Mouse (Mus musculus): Measurements from ENCODE around the gene Cdk2ap2. TPM values are rescaled to one million over a fixed set of nuclear protein-coding genes. Genes with fewer than 3 reads are reported as not detected.
"Not testable (repeated sequence)": the region's sequence is repeated elsewhere in the genome, so short reads cannot be mapped to it uniquely, and the experiment has no call there.

The Cdk2ap2 gene
- polyA plus RNA-seq, 1 experiment, result 47.3 TPM

- H3K4me3 ChIP-seq (ENCODE audit: insufficient read depth, low read length), result no peak overlapping the region
- H3K4me1 ChIP-seq (ENCODE audit: control insufficient read depth, insufficient read depth, low read length), result no peaks in the 10 kb centered on the region
- no peak overlapping the region for H3K27ac ChIP-seq (ENCODE audit: insufficient read depth, low read length)
- no peak for TF ChIP-seq POLR2A (IDR thresholded peaks at IDR 0.05; ENCODE audit: extremely low read depth, insufficient read depth, low read length)
Observed at GRCm38 (mm10) chr19:4056727-4057126, 40.3 kb upstream of the Cdk2ap2 start.

DNA sequence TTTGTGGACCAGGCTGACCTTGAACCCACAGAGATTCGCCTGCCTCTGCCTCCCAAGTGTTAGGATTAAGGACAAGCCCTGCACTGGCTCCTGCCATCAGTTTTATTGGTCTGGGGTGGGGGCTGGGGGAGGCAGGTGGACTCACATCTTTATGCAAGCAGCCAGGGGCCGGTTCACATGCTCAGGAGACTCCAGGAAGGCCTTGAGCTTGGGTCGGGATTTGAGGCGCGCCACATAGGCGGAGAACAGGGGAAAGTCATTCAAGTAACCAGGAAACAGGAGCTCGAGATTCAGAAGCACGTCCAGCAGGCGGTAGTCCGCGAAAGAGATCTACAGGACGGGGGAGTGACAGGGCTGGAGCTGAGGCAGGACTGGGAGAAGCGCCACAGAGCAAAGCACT, 39.6 kb upstream of the Cdk2ap2 start:
- no peak overlapping the region for H3K4me3 ChIP-seq (ENCODE audit: insufficient read depth, low read length)
- no peaks in the 10 kb centered on the region for H3K4me1 ChIP-seq (ENCODE audit: control insufficient read depth, insufficient read depth, low read length)
- H3K27ac ChIP-seq (ENCODE audit: insufficient read depth, low read length), result no peak overlapping the region

DNA sequence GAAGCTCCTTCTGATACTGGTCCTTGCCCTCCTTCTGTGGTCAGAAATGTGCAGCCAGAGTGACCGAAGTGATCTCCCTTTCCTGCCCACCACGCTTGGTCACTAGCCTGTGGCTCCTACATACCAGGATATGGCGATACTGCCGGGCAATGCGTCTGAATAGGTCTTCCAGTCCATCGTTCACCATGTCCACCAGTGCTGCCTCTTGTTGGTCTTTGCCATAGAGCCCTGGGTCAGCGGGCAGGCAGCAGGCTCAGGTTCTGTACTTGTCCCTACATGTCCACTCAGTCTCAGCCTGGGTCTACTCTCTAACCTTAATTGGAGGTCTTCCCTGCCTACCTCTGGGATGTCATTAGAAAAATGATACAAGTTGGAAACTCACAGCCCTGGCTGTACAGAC, 39.0 kb upstream of the Cdk2ap2 start:
- Histone ChIP-seq H3K27ac (ENCODE audit: insufficient read depth, low read length) (no peak overlapping the region), H3K4me3 (ENCODE audit: insufficient read depth, low read length) (no peak overlapping the region), H3K4me1 (ENCODE audit: control insufficient read depth, insufficient read depth, low read length) (no peaks in the 10 kb centered on the region)
- no peak for TF ChIP-seq POLR2A (IDR thresholded peaks at IDR 0.05; ENCODE audit: extremely low read depth, insufficient read depth, low read length)
- TF ChIP-seq CTCF (IDR thresholded peaks at IDR 0.05; ENCODE audit: extremely low read depth, insufficient read depth, low read length), result no peak

More for the DNA sequence above, 39.6 kb upstream of the Cdk2ap2 start:
- no peak for TF ChIP-seq CTCF (IDR thresholded peaks at IDR 0.05; ENCODE audit: extremely low read depth, insufficient read depth, low read length)
- no peak for TF ChIP-seq POLR2A (IDR thresholded peaks at IDR 0.05; ENCODE audit: extremely low read depth, insufficient read depth, low read length)

- no peaks in the 10 kb centered on the region for H3K4me1 ChIP-seq (ENCODE audit: control insufficient read depth, insufficient read depth, low read length)
- no peak overlapping the region for H3K27ac ChIP-seq (ENCODE audit: insufficient read depth, low read length)
- no peak overlapping the region for H3K4me3 ChIP-seq (ENCODE audit: insufficient read depth, low read length)
- TF ChIP-seq CTCF (IDR thresholded peaks at IDR 0.05; ENCODE audit: extremely low read depth, insufficient read depth, low read length) (no peak), POLR2A (IDR thresholded peaks at IDR 0.05; ENCODE audit: extremely low read depth, insufficient read depth, low read length) (no peak)
Observed at GRCm38 (mm10) chr19:4058581-4058980, 38.4 kb upstream of the Cdk2ap2 start.

DNA sequence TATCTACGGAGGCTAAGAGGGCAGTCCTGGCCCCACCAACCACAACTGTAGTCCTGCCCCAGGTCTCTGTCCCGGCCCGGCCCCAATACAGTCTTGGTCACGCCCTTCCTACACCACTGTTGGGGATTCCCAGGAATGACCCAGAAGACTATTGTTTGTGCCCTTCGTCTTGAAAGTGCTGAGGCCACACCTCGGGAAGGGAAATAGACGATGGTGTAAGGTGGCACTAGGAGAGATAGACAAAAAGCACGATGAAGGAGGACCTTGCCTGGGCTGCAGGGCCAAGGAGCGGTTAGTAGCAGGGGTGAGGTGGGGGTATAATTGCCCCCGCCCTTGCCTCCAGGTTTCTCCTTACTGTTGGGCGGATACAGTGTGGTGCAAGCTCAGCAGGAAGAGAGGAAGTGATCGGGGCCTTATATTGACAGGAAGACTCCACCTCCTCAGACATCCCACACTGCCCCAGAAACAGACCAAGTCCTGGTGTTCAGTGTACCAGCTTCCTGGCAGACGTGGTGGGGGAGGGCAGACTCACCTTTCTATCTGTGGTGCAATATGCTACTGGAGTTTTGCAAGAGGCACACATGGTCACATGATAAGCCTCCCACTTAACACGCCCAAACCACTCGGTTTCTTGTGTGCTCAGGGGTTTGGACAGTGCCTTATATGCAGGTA, 37.8 kb upstream of the Cdk2ap2 start, which contains the start of gene Gstp3:
TSS of gene Gstp3 (minus strand) at position 501 of the 672 bp plus-strand sequence.
- Histone ChIP-seq H3K27ac (ENCODE audit: insufficient read depth, low read length) (no peak within 1 kb of the TSS), H3K4me1 (ENCODE audit: control insufficient read depth, insufficient read depth, low read length) (no peaks in the 10 kb centered on the region)

DNA sequence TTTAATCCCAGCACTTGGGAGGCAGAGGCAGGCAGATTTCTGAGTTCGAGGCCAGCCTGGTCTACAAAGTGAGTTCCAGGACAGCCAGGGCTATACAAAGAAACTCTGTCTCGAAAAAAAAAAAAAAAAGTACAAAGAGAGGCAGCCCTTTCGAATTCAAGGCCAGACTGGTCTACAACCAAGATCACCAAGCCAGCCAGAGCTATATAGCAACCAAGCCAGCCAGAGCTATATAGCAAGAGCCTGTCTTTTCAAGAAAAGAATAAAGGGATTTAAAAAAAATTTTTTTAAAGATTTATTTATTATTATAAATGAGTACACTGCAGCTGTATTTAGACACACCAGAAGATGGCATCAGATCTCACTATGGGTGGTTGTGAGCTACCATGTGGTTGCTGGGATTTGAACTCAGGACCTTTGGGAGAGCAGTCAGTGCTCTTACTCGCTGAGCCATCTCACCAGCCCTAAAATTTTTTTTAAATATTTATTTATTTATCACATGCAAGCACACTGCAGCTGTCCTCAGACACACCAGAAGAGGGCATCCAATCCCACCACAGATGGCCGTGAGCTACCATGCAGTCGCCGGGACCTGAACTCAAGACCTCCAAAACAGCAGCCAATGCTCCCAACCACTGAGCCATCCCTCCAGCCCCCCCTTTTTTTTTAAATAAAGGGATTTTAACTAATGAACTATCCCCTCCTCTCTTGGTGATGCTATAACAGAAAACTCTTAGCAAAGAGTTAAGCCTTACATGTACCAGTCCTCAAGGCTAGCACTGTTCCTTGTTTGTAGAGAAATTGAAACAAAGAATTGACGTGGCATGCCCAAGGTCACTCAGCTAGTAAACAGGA, 36.7 kb upstream of the Cdk2ap2 start:
- H3K4me1 ChIP-seq (ENCODE audit: control insufficient read depth, insufficient read depth, low read length); H3K4me3 ChIP-seq (ENCODE audit: insufficient read depth, low read length): not testable (repeated sequence)

More for the DNA sequence above, 37.8 kb upstream of the Cdk2ap2 start, which contains the start of gene Gstp3:
- TF ChIP-seq POLR2A (IDR thresholded peaks at IDR 0.05; ENCODE audit: extremely low read depth, insufficient read depth, low read length) (no peak), CTCF (IDR thresholded peaks at IDR 0.05; ENCODE audit: extremely low read depth, insufficient read depth, low read length) (no peak)
- H3K4me3 ChIP-seq (ENCODE audit: insufficient read depth, low read length), result no peak within 1 kb of the TSS

GRCm38 (mm10) chr19:4060899-4061465, 36.0 kb upstream of the Cdk2ap2 start:
- TF ChIP-seq CTCF (IDR thresholded peaks at IDR 0.05; ENCODE audit: extremely low read depth, insufficient read depth, low read length), result no peak
- no peak for TF ChIP-seq POLR2A (IDR thresholded peaks at IDR 0.05; ENCODE audit: extremely low read depth, insufficient read depth, low read length)
- Histone ChIP-seq H3K27ac (ENCODE audit: insufficient read depth, low read length) (no peak overlapping the region), H3K4me3 (ENCODE audit: insufficient read depth, low read length) (no peak overlapping the region), H3K4me1 (ENCODE audit: control insufficient read depth, insufficient read depth, low read length) (no peaks in the 10 kb centered on the region)

More for the DNA sequence above, 36.7 kb upstream of the Cdk2ap2 start:
- not testable (repeated sequence) for H3K27ac ChIP-seq (ENCODE audit: insufficient read depth, low read length)

- H3K4me1 ChIP-seq (ENCODE audit: control insufficient read depth, insufficient read depth, low read length); H3K27ac ChIP-seq (ENCODE audit: insufficient read depth, low read length): not testable (repeated sequence)
Observed at GRCm38 (mm10) chr19:4063357-4063756, 33.6 kb upstream of the Cdk2ap2 start.

GRCm38 (mm10) chr19:4064501-4064900, 32.5 kb upstream of the Cdk2ap2 start:
- not testable (repeated sequence) for H3K27ac ChIP-seq (ENCODE audit: insufficient read depth, low read length); H3K4me3 ChIP-seq (ENCODE audit: insufficient read depth, low read length); H3K4me1 ChIP-seq (ENCODE audit: control insufficient read depth, insufficient read depth, low read length)

More at GRCm38 (mm10) chr19:4063357-4063756, 33.6 kb upstream of the Cdk2ap2 start:
- not testable (repeated sequence) for H3K4me3 ChIP-seq (ENCODE audit: insufficient read depth, low read length)

DNA sequence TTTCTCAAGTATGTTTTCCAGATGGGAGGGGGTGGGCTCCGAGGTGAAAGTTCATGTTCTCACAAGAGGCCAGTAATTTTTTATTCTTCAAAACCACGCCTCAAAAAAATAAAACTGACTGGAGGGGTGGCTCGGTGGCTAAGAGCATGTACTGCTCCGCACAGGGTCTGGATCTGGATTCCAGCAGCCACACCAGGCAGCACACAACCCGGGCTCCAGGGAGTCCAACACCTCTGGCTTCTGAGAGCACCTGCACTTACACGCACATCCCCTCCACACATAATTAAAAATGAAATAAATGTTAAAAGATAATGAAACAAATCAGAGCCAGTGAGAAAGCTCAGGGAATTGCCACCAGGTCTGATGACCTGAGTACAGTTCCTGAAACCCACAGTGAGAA, 30.7 kb upstream of the Cdk2ap2 start:
- TF ChIP-seq CTCF (IDR thresholded peaks at IDR 0.05; ENCODE audit: extremely low read depth, insufficient read depth, low read length) (no peak), POLR2A (IDR thresholded peaks at IDR 0.05; ENCODE audit: extremely low read depth, insufficient read depth, low read length) (no peak)
- H3K4me1 ChIP-seq (ENCODE audit: control insufficient read depth, insufficient read depth, low read length), result no peaks in the 10 kb centered on the region
- H3K4me3 ChIP-seq (ENCODE audit: insufficient read depth, low read length), result no peak overlapping the region
- H3K27ac ChIP-seq (ENCODE audit: insufficient read depth, low read length), result no peak overlapping the region
